Mouse (Mus musculus) lung, postnatal 0 days (tissue): ENCODE results near the gene Serping1.

Source experiments
- CTCF ChIP-seq: IDR thresholded peaks from 2 replicates; pipeline ENCODE4 v1.5.1; 2016; ENCODE audit warnings: antibody characterized with exemption, mild to moderate bottlenecking
- EP300 ChIP-seq: IDR thresholded peaks from 2 replicates; pipeline ENCODE4 v1.6.1; 2016; ENCODE audit warnings: antibody characterized with exemption, mild to moderate bottlenecking, control low read depth

DNA sequence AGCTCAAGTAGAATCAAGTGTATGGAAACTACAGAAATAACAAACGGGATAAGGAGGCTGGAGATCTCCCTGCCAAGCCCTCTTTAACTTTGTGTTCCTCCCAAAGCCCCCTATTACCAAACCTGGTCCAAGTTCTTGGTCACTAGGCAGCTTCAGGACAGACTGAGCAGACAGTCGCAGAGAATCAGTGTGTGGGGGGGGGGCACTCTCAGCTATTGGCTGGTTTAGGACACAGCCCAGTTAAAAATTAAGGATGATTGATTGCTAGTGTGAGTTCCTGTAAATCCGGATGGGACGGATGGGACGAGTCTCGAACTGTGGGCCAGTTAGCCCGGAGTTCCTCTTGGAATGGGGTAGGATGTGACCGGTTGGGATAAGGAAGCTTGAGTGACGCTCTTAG is at the start of gene Serping1:
- TF ChIP-seq EP300: no peak
- no peak for TF ChIP-seq CTCF
